Mouse (Mus musculus) kidney, postnatal 25 days (tissue): ENCODE measurements at regions not wholly inside any gene's neighbourhood (a gene's known extent, or its start where the extent isn't known, plus 50 kb on each side); places are given as distances from the start of the nearest gene placed in this dataset.
A peak's percentile ranks its signal among the peaks of the same experiment; 100 is the strongest.
"Not testable (repeated sequence)": the region's sequence is repeated elsewhere in the genome, so short reads cannot be mapped to it uniquely, and the experiment has no call there.

Source experiments
- DNase-seq, 2 experiments: peaks; one replicate each; pipeline ENCODE4 v3.0.0; 2021; ENCODE audit warnings: mixed read lengths in 2 of 2

GRCm38 (mm10) chr1:141066830-141067229 lies 820.9 kb downstream of the Kcnt2 start:
- DNase-seq: not testable (repeated sequence)

DNA sequence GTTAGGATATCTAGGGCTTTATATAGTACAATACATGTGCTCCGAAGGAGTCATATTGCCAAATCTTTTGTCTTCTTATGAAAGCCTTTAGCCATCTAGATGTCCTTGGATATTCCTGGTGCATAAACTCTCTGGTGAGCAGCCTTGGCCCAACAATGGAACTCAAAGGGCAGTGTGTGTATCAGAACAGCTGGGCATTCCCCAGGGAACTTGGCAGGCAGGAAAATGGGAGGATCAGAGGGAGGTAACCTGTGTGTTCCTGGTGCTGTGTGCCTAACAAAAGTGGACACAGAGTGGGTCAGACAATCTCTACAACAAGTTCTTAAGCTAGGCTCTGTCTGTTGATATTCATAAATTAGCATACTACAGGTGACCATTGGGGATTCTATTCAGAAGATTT lies 851.6 kb downstream of the Kcnt2 start:
- no peak for DNase-seq

GRCm38 (mm10) chr1:141102546-141102945 lies 856.6 kb downstream of the Kcnt2 start:
- no peak for DNase-seq

DNA sequence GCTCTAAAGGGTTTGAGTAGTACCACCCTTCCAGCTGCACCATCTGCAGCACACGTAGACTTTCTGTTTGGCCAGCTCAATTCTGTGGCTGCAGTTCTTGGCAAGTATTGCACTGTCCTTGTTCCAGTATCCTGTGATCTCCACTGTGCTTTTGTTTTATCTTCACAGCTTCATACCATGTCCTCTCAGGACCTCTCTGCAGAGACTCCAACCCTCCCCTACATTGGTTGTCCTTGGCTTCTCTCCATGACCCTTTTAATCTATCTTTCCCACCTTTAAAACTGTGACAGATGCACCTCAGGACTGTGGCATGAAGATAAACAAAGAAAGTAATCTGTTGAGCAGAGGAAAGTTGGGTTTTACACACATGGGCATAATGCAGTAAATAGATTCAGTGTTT lies 858.1 kb downstream of the Kcnt2 start:
- DNase-seq: no peak

DNA sequence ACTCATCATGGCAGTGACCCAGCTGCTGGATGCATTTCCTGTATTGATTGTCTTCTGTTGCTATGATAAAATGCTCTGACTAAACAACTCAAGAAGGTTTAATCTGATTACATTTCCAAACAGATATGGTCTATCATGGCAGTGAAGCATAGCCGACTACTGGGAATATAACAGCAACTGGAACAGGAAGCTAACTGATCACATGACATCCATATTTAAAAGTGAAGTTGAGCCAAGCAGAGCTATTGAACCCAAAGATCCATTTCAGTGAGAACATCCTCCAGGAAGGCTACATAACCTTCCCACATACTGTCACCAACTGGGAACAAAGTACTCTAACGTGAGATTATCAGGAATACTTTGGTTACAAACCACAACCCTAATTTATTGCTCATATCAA lies 858.7 kb downstream of the Kcnt2 start:
- DNase-seq: no peak

DNA sequence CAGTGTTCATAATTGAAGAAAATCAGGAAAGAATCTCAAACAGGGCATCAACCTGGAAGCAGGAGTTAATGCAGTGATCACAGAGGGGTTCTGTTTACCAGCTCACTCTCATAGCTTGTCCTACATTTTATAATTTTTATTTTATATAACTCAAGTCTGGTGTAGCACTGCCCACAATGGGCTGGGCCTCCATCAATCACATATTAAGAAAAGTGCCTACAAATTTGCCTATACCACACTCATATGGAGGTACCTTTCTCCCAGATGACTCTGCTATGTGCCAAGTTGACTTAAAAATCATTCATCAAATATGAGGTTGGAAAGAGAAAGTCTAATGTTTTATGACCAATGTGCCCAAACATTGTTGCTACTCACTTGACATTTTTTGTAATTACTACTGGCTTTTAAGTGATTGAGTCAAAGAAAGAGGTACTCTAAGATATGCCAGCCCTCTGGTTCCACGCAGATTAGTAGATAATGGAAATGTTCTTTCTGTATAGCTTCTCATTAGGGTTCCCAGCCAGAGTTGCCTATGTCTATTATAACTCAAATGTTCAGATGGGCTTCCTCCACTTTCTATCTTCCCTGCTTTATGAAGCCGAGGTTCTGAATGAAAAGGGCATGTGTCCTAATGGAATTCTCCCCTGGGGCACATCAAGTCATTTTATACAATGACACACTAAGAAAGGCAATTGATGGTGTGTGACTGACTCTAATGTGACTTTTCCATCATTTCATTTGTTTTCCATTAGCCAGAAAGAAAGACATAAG lies 891.0 kb downstream of the Kcnt2 start:
- no peak for DNase-seq

DNA sequence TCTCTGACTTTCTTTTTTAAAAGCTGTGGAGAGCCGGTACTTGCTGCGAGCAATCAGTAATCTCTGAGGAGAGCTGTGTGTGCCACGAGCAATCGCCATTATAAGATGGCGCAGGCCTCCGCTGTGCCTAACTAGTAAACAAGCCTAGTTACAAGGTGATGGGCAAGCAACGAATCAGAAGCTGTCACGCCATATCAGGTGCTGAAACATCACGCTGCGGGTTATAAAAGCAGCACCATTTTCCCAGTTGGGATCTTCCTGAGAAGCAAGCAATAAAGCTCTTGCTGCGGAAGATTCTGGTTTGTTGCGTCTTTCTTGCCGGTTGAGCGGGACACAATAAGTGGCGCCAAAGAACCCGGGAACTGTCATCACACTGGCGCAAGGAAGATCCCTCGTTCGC lies 894.2 kb downstream of the Kcnt2 start:
- not testable (repeated sequence) for DNase-seq

DNA sequence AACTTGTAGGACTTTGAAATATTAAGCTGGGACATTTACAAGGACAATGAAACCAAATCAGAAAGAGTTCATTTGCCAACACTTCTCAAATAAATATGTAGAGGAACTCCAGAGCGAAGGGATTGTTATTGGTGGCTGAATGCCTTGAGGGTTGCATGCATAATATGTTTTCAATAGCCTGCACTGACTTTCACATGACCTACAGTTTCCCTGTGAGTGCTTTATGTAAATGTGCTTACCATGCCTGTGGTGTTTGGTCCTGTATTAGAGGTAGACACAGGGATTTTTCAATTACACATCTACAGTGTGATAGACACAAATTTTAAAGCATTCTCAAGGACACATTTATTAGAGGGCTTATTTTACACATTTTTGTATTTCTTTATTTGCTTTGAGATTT lies 899.8 kb downstream of the Kcnt2 start:
- peak in 1 of 2 experiments; percentile 14 for DNase-seq

DNA sequence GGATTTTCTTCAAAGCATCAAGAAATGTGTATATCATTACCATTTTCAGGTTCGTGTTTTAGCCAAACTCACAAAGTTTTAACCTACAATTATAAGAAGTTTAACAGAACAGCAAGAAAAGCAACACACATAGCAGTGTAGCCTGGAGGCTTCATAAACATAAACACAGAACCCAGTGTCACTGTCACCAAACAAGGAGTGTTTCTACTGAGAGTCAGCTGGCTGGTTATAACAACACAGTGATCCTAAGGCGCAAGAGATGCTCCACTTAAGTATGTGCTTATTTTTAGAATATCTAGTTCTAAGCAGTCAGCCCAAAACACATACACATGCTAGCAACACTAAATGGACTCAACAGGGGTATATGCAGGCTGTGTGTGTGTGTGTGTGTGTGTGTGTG lies 903.9 kb downstream of the Kcnt2 start:
- no peak for DNase-seq

DNA sequence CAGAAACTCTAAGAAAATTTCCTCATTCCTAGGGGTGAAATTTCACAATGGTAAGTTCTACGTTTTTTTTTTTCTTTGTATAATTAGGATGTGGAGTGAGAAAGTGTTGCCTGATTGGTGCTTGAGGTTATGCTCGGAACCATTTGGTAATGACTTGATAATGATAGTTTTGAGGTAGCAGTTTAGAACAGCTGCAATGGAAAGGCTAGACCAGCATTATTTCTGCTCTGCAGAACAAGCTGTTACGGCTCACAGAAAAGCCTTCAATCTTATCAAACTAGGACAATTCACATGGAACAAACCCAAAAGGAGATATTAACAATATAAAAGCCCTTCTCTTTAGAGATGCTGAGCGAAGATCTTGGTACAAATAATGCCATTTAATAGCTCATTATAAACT lies 908.6 kb downstream of the Kcnt2 start:
- no peak for DNase-seq

DNA sequence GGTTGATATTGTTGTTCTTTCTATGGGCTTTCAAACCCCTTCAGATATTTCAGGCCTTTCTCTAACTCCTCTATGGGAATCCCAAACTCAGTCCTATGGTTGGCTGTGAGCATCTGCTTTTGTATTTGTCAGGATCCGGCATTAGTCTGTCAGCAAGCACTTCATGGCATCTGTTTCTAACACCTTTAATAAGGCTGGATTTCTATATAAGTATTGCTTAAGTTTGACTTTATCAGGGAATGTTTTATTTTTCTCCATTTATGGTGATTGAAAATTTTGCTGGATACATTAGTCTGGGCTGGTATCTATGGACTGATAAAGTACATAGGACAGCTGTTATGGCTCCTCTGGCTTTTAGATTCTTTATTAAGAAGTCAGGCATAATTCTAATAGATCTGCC lies 915.8 kb downstream of the Kcnt2 start:
- DNase-seq: no peak
